Mouse (Mus musculus): ENCODE measurements around the gene AI837181. TPM values are rescaled to one million over a fixed set of nuclear protein-coding genes. Genes with fewer than 3 reads are reported as not detected.

Gene AI837181
- polyA plus RNA-seq, 1 experiment from 2014 or later: 59.0 TPM

Other genes starting within 250 kb of the AI837181 start
- gene Pacs1, start 152.0 kb upstream of the AI837181 start, polyA plus RNA-seq (2015; fragmentation: Nextera tagmentation; extraction: Ambion mirVana): 23.2 and 25.0 TPM in 2 replicates
- gene Sf3b2, start 129.7 kb upstream of the AI837181 start, polyA plus RNA-seq (2015; fragmentation: Nextera tagmentation; extraction: Ambion mirVana): 351 and 362 TPM in 2 replicates
- gene Gal3st3, start 126.8 kb upstream of the AI837181 start, polyA plus RNA-seq (2015; fragmentation: Nextera tagmentation; extraction: Ambion mirVana): 3.8 and 3.9 TPM in 2 replicates
- gene Catsper1, start 89.4 kb upstream of the AI837181 start, polyA plus RNA-seq (2015; fragmentation: Nextera tagmentation; extraction: Ambion mirVana): not detected in 2 replicates
- gene Cst6, start 75.6 kb upstream of the AI837181 start, polyA plus RNA-seq (2015; fragmentation: Nextera tagmentation; extraction: Ambion mirVana): 0.45 and 1.2 TPM in 2 replicates
- gene Eif1ad, start 58.4 kb upstream of the AI837181 start, polyA plus RNA-seq (2015; fragmentation: Nextera tagmentation; extraction: Ambion mirVana): 58.4 and 59.3 TPM in 2 replicates
- gene Banf1, start 58.0 kb upstream of the AI837181 start, polyA plus RNA-seq (2015; fragmentation: Nextera tagmentation; extraction: Ambion mirVana): 477 and 508 TPM in 2 replicates
- gene Sart1, start 36.4 kb upstream of the AI837181 start, polyA plus RNA-seq (2015; fragmentation: Nextera tagmentation; extraction: Ambion mirVana): 82.0 and 87.6 TPM in 2 replicates
- gene Tsga10ip, start 22.6 kb upstream of the AI837181 start, polyA plus RNA-seq (2015; fragmentation: Nextera tagmentation; extraction: Ambion mirVana): 0.30 and 0.57 TPM in 2 replicates
- gene Drap1, start 165 bp upstream of the AI837181 start, polyA plus RNA-seq (2015; fragmentation: Nextera tagmentation; extraction: Ambion mirVana): 248 and 250 TPM in 2 replicates
- 0.39 TPM in 1 of 2 replicates, not detected in the other for gene Fosl1, start 22.4 kb downstream of the AI837181 start, polyA plus RNA-seq (2015; fragmentation: Nextera tagmentation; extraction: Ambion mirVana)
- gene Ccdc85b, start 32.8 kb downstream of the AI837181 start, polyA plus RNA-seq (2015; fragmentation: Nextera tagmentation; extraction: Ambion mirVana): 10.1 and 11.3 TPM in 2 replicates
- 119 and 128 TPM in 2 replicates for gene Fibp, start 35.5 kb downstream of the AI837181 start, polyA plus RNA-seq (2015; fragmentation: Nextera tagmentation; extraction: Ambion mirVana)
- 1.1 and 1.5 TPM in 2 replicates for gene Ctsw, start 43.4 kb downstream of the AI837181 start, polyA plus RNA-seq (2015; fragmentation: Nextera tagmentation; extraction: Ambion mirVana)
- gene Efemp2, start 48.8 kb downstream of the AI837181 start, polyA plus RNA-seq (2015; fragmentation: Nextera tagmentation; extraction: Ambion mirVana): 156 and 179 TPM in 2 replicates
- 37.0 and 47.4 TPM in 2 replicates for gene Mus81, start 63.3 kb downstream of the AI837181 start, polyA plus RNA-seq (2015; fragmentation: Nextera tagmentation; extraction: Ambion mirVana)
- 2,798 and 2,930 TPM in 2 replicates for gene Cfl1, start 65.3 kb downstream of the AI837181 start, polyA plus RNA-seq (2015; fragmentation: Nextera tagmentation; extraction: Ambion mirVana)
- gene 1700020D05Rik, start 78.6 kb downstream of the AI837181 start, polyA plus RNA-seq (2015; fragmentation: Nextera tagmentation; extraction: Ambion mirVana): 0.30 and 0.32 TPM in 2 replicates
- 7.5 and 9.3 TPM in 2 replicates for gene Snx32, start 85.4 kb downstream of the AI837181 start, polyA plus RNA-seq (2015; fragmentation: Nextera tagmentation; extraction: Ambion mirVana)
- 11.3 and 12.0 TPM in 2 replicates for gene Ovol1, start 135.5 kb downstream of the AI837181 start, polyA plus RNA-seq (2015; fragmentation: Nextera tagmentation; extraction: Ambion mirVana)
- gene Ap5b1, start 142.9 kb downstream of the AI837181 start, polyA plus RNA-seq (2015; fragmentation: Nextera tagmentation; extraction: Ambion mirVana): 9.7 and 10.8 TPM in 2 replicates
- gene Rnaseh2c, start 176.7 kb downstream of the AI837181 start, polyA plus RNA-seq (2015; fragmentation: Nextera tagmentation; extraction: Ambion mirVana): 158 and 163 TPM in 2 replicates
- 53.5 and 58.8 TPM in 2 replicates for gene Kat5, start 185.1 kb downstream of the AI837181 start, polyA plus RNA-seq (2015; fragmentation: Nextera tagmentation; extraction: Ambion mirVana)
- gene Rela, start 212.3 kb downstream of the AI837181 start, polyA plus RNA-seq (2015; fragmentation: Nextera tagmentation; extraction: Ambion mirVana): 47.3 and 52.4 TPM in 2 replicates
- 30.8 and 39.8 TPM in 2 replicates for gene Sipa1, start 238.6 kb downstream of the AI837181 start, polyA plus RNA-seq (2015; fragmentation: Nextera tagmentation; extraction: Ambion mirVana)